Mouse (Mus musculus) C2C12 (cell line): ENCODE data around the gene Shbg.

Source experiments
- CEBPB ChIP-seq: IDR thresholded peaks from one replicate; pipeline ENCODE4 v1.6.1; 2011; ENCODE audit warnings: low read depth, mild to moderate bottlenecking, control low read depth, moderate library complexity
- CTCF ChIP-seq: IDR thresholded peaks from one replicate; pipeline ENCODE4 v1.5.1; 2011; ENCODE audit not compliant: control insufficient read depth, insufficient read depth, insufficient read length
- MAX ChIP-seq: IDR thresholded peaks from one replicate; pipeline ENCODE4 v1.6.1; 2011; ENCODE audit warnings: mild to moderate bottlenecking, control low read depth
- MYOG ChIP-seq: IDR thresholded peaks from one replicate; pipeline ENCODE4 v1.6.1; 2011; ENCODE audit not compliant: control insufficient read depth, insufficient read length; ENCODE audit errors: extremely low read depth

DNA sequence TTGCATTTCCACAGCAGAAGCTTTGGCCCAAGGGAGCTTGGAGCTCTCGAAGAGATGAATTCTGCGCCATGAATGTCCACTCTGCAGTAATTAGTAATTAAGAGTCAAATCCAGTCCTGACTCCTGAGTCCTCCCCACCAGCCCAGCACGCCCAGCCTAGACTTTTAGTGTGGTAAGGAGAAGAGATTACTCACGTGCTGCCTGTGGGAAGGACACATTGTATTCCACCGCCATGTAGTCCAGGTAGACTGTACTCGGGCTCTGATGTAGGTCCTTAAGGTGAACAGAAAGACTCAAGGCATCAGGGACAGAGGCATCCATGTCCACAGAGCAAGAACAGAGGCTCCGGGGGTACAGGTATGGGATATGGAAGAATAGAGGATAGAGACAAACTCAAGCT, 47.1 kb upstream of the Shbg start:
- no peak for TF ChIP-seq CTCF
- no peak for TF ChIP-seq MAX
- TF ChIP-seq CEBPB, result no peak
- no peak for TF ChIP-seq MYOG
